Mouse (Mus musculus): ENCODE data around the gene Slc5a8. TPM values are rescaled to one million over a fixed set of nuclear protein-coding genes. Genes with fewer than 3 reads are reported as not detected.

Slc5a8 gene
- total RNA-seq, 2 experiments from 2014 or later = 0.17 to 2.2 TPM

DNA sequence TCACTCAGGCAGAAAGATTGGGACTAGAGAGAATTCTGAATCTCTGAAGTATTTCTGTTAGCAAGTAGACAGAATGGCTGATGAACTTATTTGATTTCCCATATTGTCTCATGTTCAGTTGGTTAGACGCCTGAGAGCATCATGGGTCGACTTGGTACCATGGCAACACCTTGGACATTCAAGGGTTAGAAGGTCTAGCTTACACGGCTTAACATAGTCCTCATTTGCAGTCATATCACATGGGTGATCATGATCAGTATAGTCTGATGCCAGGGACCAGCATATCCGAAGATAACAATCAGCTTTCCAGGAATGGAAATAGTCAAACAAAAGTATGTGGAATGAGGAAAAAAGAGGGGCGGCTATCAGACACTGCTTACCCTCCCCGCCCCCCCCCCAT lies 93.1 kb downstream of the Slc5a8 start:
- no peak for DNase-seq (ENCODE audit: low spot score in 2 of 2)

Other genes starting within 250 kb of the Slc5a8 start
- gene Spic, start 201.0 kb upstream of the Slc5a8 start, total RNA-seq (2021) = 1 to 10 TPM; 3.4 to 4.8 TPM
- gene Arl1, start 155.1 kb upstream of the Slc5a8 start, total RNA-seq (2021) = 100 to 1,000 TPM in 1 of 2 experiments, 10 to 100 TPM in 1; 98.2 to 102 TPM
- 10 to 100 TPM; 28.7 to 30.6 TPM for gene Utp20, start 59.2 kb upstream of the Slc5a8 start, total RNA-seq (2021)

Data from adrenal gland, postnatal 4 days (tissue).